Mouse (Mus musculus) C2C12 (cell line): ENCODE data around the gene Orc6. TPM values are rescaled to one million over a fixed set of nuclear protein-coding genes. Genes with fewer than 3 reads are reported as not detected.

Experiments used
- H3K27me3 ChIP-seq: one replicate; pipeline ENCODE4 v1.6.1; 2011; ENCODE audit not compliant: control insufficient read depth, insufficient read depth, insufficient read length
- H3K36me3 ChIP-seq: one replicate; pipeline ENCODE4 v1.6.1; 2011; ENCODE audit not compliant: control insufficient read depth, insufficient read depth
- H3K4me3 ChIP-seq: one replicate; pipeline ENCODE4 v1.5.1; 2011; ENCODE audit warnings: mild to moderate bottlenecking, control low read depth; ENCODE audit not compliant: poor library complexity, insufficient read depth, severe bottlenecking
- H3K79me2 ChIP-seq: one replicate; pipeline ENCODE4 v1.6.1; 2011; ENCODE audit not compliant: control insufficient read depth, insufficient read depth
- H3K79me3 ChIP-seq: one replicate; pipeline ENCODE4 v1.6.1; 2011; ENCODE audit warnings: low read depth, control low read depth
- H3ac ChIP-seq: one replicate; pipeline ENCODE3; 2011; ENCODE audit warnings: low read depth; ENCODE audit not compliant: control insufficient read depth, insufficient read length
- CEBPB ChIP-seq: IDR thresholded peaks from one replicate; pipeline ENCODE4 v1.6.1; 2011; ENCODE audit warnings: low read depth, mild to moderate bottlenecking, control low read depth, moderate library complexity
- CTCF ChIP-seq: IDR thresholded peaks from one replicate; pipeline ENCODE4 v1.5.1; 2011; ENCODE audit not compliant: control insufficient read depth, insufficient read depth, insufficient read length
- FOSL1 ChIP-seq: IDR thresholded peaks from one replicate; pipeline ENCODE4 v1.8.0; 2011; ENCODE audit warnings: mild to moderate bottlenecking, low read length; ENCODE audit not compliant: poor library complexity, insufficient read depth, severe bottlenecking
- MAX ChIP-seq: IDR thresholded peaks from one replicate; pipeline ENCODE4 v1.6.1; 2011; ENCODE audit warnings: mild to moderate bottlenecking, control low read depth
- MYOD1 ChIP-seq: IDR thresholded peaks from one replicate; pipeline ENCODE4 v1.6.1; 2011; ENCODE audit warnings: low read depth; ENCODE audit not compliant: control insufficient read depth, insufficient read length
- MYOG ChIP-seq: IDR thresholded peaks from one replicate; pipeline ENCODE4 v1.6.1; 2011; ENCODE audit not compliant: control insufficient read depth, insufficient read length; ENCODE audit errors: extremely low read depth
- USF1 ChIP-seq: IDR thresholded peaks from one replicate; pipeline ENCODE4 v1.6.1; 2011; ENCODE audit warnings: low read depth, mild to moderate bottlenecking, control low read depth, moderate library complexity
- long read RNA-seq, 2 experiments: library from polyadenylated mRNA; unstranded; transcript quantifications; one replicate each; pipeline ENCODE4 v2.0.0; 2019 to 2020
- polyA plus RNA-seq: library from polyadenylated mRNA; unstranded; fragments of >200 nt; fragmentation: generic; extraction: Trizol; gene quantifications from one replicate; pipeline ENCODE4 v1.2.1, GENCODE M21; 2012; ENCODE audit warnings: missing spikeins

The Orc6 gene
- 41.6 TPM for polyA plus RNA-seq
- long read RNA-seq, experiment 1, transcript Orc6-201 (7 exons, 1,287 nt), result major isoform, 65 of 81 reads
- long read RNA-seq, experiment 1, partial matches to known transcripts, result 6 of 81 reads
- long read RNA-seq, experiment 1, other reads (novel, unspliced or antisense), result 9 of 81 reads
- long read RNA-seq, experiment 2, transcript Orc6-201 (7 exons, 1,287 nt), result major isoform, 150 of 157 reads
- long read RNA-seq, experiment 2, partial matches to known transcripts, result 2 of 157 reads
- long read RNA-seq, experiment 2, other reads (novel, unspliced or antisense), result 5 of 157 reads

DNA sequence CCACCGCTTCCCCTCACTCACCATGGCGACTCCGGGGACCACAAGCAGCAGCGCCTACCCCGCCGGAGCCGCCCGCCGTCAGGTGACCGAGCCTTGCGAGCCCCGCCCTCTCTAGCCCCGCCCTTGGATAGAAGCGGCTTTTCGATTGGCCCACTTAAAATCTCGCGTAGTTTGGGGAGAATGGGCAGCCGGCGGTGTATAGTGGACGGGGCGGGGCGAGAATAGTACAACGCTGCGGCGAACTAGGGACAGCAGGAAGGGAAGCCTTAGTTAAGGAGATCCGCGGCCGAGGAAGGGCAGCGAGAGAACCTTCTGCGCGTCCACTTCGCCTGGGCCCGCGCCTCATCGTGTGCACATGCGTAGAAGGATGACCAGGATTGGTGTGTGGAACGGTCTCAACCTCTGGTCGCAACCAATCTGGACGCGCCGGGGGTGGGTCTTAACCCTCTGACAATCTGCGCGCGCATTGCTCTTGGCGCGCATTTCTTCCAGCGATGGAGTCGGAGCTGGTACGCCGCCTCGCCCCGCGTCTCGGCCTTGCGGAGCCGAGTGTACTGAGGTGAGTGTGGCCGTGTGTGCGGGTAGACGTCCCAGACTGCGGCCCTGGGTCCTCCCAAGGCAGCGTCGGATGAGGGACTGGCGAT is at the start of gene Orc6, which contains the start of gene Vps35:
Gene Orc6, plus strand, starts transcription at position 199 of the 644 bp plus-strand sequence.
Gene Vps35, minus strand, starts transcription at position 369 of the 644 bp plus-strand sequence.
- H3K4me3 ChIP-seq, result peak within 1 kb of the TSS; percentile 95
- peaks cover 78% of the 10 kb centered on the region for H3K79me3 ChIP-seq
- peak within 1 kb of the TSS; percentile 81 for H3ac ChIP-seq
- H3K79me2 ChIP-seq, result peaks cover 93% of the 10 kb centered on the region
- no peaks in the 10 kb centered on the region for H3K27me3 ChIP-seq
- TF ChIP-seq MYOD1, result no peak
- TF ChIP-seq USF1, result peak; percentile 72
- no peak for TF ChIP-seq MAX
- TF ChIP-seq CEBPB, result no peak
- no peak for TF ChIP-seq MYOG
- no peak for TF ChIP-seq CTCF
- H3K36me3 ChIP-seq, result peaks cover 38% of the 10 kb centered on the region

GRCm38 (mm10) chr8:85286846-85287245 is 12.6 kb upstream of the Orc6 start:
- H3K36me3 ChIP-seq, result peaks cover 66% of the 10 kb centered on the region
- no peak overlapping the region for H3ac ChIP-seq
- no peaks in the 10 kb centered on the region for H3K27me3 ChIP-seq
- no peak overlapping the region for H3K4me3 ChIP-seq
- H3K79me2 ChIP-seq, result peaks cover 14% of the 10 kb centered on the region
- H3K79me3 ChIP-seq, result peaks cover 2% of the 10 kb centered on the region
- TF ChIP-seq MYOD1 (no peak), CTCF (no peak), MYOG (no peak), FOSL1 (no peak), USF1 (no peak), MAX (no peak), CEBPB (no peak)

DNA sequence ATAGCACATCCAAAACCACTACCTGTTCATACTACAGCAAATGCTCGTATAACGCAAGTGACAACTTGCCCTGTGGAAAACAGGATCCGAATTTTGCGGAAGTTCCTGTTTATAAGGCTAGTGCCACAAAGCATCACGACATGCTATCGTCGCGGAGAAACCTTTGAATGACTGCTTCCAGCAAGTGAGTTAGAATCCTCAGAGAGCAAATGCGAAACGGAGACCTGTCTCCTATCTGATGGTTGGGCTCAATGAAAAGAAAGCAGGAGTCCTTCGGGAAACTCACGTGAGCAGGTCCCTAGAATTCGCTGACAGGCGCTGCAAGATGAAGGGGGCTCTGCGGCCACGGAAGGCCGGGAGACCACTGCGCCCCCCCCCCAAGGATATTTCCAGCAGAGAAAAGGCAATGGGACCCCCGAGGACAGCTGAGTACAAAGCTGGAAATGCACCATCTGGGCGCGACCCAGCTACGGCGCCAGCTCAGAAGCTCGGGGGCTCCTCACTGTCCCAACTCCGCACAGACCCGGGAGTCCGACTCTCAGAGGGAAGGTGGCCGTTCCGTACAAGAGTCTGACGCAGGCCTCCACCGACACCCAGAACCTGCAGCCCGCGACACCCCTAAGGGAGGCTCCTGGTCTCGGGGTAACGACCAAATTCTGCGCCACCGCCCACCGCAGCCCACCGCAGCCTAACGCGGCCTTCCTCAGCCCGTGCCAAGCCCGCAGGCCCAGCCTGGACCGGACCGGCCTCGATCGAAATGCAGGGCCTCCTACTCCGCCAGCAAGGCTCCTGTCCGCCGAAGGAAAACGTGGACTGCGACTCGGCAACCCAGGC is 615 bp upstream of the Orc6 start:
- H3K36me3 ChIP-seq, result peaks cover 39% of the 10 kb centered on the region
- H3K4me3 ChIP-seq, result peak overlapping the region; percentile 95
- peaks cover 78% of the 10 kb centered on the region for H3K79me3 ChIP-seq
- H3K27me3 ChIP-seq, result no peaks in the 10 kb centered on the region
- peak overlapping the region; percentile 81 for H3ac ChIP-seq
- peaks cover 91% of the 10 kb centered on the region for H3K79me2 ChIP-seq
- TF ChIP-seq FOSL1, result no peak
- no peak for TF ChIP-seq MYOD1
- TF ChIP-seq CTCF, result no peak
- TF ChIP-seq MYOG, result no peak
- no peak for TF ChIP-seq USF1
- no peak for TF ChIP-seq MAX
- no peak for TF ChIP-seq CEBPB

- TF ChIP-seq CTCF (no peak), MAX (no peak), CEBPB (no peak), MYOG (no peak), FOSL1 (no peak), USF1 (no peak), MYOD1 (no peak)
- no peak overlapping the region for H3K4me3 ChIP-seq
- peaks cover 72% of the 10 kb centered on the region for H3K79me2 ChIP-seq
- H3K79me3 ChIP-seq, result peaks cover 61% of the 10 kb centered on the region
- H3K27me3 ChIP-seq, result no peaks in the 10 kb centered on the region
- H3K36me3 ChIP-seq, result peaks cover 58% of the 10 kb centered on the region
- H3ac ChIP-seq, result no peak overlapping the region
Measured at GRCm38 (mm10) chr8:85301941-85302340, 2.5 kb downstream of the Orc6 start.

DNA sequence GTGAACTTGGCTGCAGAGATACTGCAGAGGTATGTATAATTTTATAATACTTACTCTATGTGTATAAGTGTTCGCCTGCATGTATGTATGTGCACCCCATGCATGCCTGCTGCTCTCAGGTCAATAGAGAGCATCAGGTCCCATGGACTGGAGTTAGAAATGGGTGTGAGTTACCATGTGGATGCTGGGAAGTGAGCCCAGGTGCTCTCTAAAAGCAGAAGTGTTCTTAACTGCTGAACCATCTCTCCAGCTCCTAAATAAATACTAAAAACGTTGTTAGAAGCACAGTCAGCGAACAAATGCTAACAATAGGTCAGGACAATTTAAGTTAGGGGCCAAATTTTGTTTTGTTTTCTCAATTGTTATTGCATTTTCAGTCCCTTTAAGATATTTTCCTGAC is 3.5 kb downstream of the Orc6 start:
- Histone ChIP-seq H3K36me3 (peaks cover 67% of the 10 kb centered on the region), H3K79me2 (peaks cover 62% of the 10 kb centered on the region), H3K27me3 (no peaks in the 10 kb centered on the region), H3ac (no peak overlapping the region), H3K79me3 (peaks cover 52% of the 10 kb centered on the region), H3K4me3 (no peak overlapping the region)
- TF ChIP-seq CEBPB, result no peak
- TF ChIP-seq FOSL1, result no peak
- TF ChIP-seq MYOG, result no peak
- no peak for TF ChIP-seq MAX
- no peak for TF ChIP-seq CTCF
- TF ChIP-seq MYOD1, result no peak
